Mouse (Mus musculus): ENCODE results near the gene Itgb5.

GRCm38 (mm10) chr16:33894449-33894848, 65.0 kb downstream of the Itgb5 start:
- TF ChIP-seq EP300 (IDR thresholded peaks at IDR 0.05; ENCODE audit: insufficient read depth, low read depth, low read length), result no peak
- no peak for TF ChIP-seq CTCF (IDR thresholded peaks at IDR 0.05; ENCODE audit: low read depth, low read length)
